Mouse (Mus musculus) subcutaneous adipose tissue, adult 2 months (tissue): Measurements from ENCODE around the gene Sms. TPM values are rescaled to one million over a fixed set of nuclear protein-coding genes. Genes with fewer than 3 reads are reported as not detected.

ENCODE experiments used
- polyA plus RNA-seq: library from polyadenylated mRNA; depleted of rRNA; stranded (reverse); fragments of >200 nt; gene quantifications from 2 replicates; pipeline ENCODE4 v1.2.3, GENCODE M21; 2012; ENCODE audit warnings: low replicate concordance; rRNA removed

Sms gene
- polyA plus RNA-seq: 5.2 and 12.7 TPM in 2 replicates

GRCm38 (mm10) chrX:157491944-157492726 lies at the start of gene Sms:
Gene Sms, minus strand, starts transcription at chrX:157492287.

GRCm38 (mm10) chrX:157415212-157415611 lies 76.9 kb downstream of the Sms start, which contains the start of gene Phex:
Gene Phex, minus strand, starts transcription at chrX:157415312.

Other genes with a start within 250 kb of the Sms start
- gene Phex, start 77.0 kb downstream of the Sms start, polyA plus RNA-seq: 0.06 TPM in 1 of 2 replicates, not detected in the other
- not detected in 2 replicates for gene Yy2, start 76.7 kb upstream of the Sms start, polyA plus RNA-seq
- 7.3 and 12.8 TPM in 2 replicates for gene Mbtps2, start 106.4 kb upstream of the Sms start, polyA plus RNA-seq
- gene Smpx, start 206.6 kb upstream of the Sms start, polyA plus RNA-seq: not detected in 2 replicates